Mouse (Mus musculus): ENCODE data around the gene Mettl7a2.

Mettl7a2 gene

DNA sequence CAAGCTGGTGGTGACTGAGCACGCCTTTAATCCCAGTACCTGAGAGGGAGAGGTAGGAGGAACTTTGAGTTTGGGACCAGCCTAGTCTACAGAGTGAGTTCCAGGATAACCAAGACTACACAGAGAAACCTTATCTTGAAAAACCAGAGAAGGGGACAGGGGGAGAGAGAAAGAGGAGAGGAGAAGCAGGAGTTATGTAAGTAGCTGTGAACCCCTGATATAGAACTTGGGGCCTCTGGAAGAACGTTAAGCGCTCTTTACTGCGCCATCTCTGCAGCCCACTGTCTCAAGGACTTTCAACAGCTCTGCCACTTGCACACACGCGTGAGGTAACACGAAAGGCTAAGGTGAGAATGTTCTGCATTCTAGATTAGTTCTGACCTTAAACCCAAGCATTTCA lies 38.6 kb downstream of the Mettl7a2 start:
- in situ Hi-C loops (cut with MboI, MseI): no loop called here

DNA sequence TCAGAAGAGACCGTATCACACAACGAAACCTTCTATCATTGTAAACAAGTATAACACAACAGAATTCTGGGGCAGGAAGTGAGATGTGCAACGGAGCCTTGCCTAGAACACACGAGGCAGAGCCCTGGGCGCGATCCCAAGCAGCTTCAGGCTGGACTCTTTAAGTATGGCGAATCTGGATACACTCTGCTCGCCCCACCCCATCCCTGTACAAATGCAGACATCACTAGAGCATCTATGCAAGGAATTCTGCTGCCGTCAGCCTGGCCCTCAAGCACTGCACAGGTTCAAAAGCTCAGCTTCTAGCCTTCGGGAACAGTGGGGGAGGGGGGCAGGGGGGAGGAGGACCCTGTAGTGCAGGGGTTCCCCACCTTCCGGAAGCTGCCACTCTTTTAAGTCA lies 40.0 kb downstream of the Mettl7a2 start:
- in situ Hi-C loops (cut with MboI, MseI): no loop called here

DNA sequence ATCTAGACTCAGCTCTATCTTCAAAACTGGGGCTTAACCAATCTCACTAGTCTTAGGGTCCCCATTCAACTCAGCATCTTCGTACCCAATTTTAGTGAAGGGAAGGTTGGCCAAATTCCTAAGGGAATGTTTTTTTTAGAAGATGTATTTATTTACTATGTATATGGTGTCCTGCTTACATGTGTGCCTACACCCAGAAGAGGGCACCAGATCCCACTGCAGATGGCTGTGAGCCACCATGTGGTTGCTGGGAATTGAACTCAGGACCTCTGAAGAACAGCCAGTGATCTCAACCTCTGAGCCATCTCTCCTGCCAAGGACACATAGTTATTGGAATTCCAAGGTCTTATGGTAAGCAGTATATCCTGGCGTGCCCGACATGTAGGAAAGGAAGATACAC lies 42.6 kb downstream of the Mettl7a2 start:
- in situ Hi-C loops (cut with MboI, MseI): loop anchor here (5.0 kb wide), 1 partner anchor 43 kb away; the partner anchor contains the start of genes Methig1 and Mettl7a2

DNA sequence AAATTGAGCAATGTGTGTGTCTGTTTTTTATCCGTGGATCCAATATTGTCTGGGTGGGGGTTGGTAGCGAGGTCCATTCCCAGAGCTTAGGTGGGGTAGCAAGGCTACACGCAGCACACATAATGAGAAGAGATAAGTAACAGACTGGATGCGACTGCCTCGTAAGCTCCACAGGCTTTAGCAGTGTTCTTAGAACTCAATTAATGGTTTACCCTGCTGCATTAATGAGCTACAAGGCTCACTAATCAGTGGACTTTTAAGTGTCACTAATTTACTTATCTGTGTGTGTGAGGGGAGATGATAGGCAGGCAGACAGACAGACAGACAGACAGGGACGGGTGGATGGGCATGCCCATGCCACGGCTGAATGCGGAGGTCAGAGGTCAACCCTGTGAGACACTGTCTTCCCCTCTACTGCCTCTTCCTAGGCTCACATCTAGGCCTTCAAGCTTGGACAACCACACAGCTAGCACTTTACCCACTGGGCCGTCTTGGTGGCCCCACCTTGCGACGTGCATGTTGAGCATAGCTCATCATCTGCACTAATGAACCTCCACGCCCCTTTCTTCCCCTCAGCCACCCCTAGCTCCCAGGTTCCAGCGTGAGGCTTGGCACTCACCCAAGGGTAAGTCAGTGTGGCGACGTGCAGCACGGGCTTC lies 47.7 kb downstream of the Mettl7a2 start:
- in situ Hi-C loops (cut with MboI, MseI): no loop called here

DNA sequence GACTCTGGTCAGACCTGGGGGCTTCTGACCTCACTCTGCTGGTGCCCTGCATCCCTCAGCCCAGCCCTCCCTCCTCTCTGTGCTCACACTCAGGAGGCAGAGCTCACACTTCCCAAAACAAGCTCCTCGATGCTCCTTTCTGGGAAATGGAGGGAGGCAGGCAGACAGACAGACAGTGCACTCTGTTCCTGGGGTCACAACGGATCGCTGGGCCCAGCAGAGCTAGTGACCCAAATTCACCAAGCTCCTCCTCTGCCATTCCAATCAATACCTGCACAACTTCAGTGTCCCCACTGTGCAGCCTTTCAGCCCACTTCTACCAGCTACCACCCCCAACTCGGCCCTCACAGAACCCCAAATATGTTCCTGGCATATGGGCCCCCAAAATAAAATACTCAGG lies 48.8 kb downstream of the Mettl7a2 start:
- in situ Hi-C loops (cut with MboI, MseI): no loop called here

DNA sequence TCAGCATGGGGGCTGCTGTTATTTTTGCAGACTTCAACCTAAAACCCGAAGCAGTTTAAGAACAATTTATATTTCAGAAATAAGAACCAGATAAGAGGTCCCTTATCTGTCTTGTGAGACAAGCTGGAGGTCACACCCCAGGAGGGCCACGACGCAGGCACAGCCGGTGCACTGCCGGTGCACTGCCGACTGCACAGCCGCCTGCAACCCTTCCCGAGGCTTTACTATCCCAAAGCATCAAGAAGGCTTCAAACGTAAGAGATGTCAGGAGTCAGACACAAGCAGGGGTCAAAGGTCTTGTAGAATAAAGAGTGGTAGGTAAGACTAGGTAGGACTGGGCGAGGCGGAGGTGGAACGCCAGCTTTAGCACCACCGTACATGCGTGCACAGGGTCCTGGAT lies 49.3 kb downstream of the Mettl7a2 start:
- in situ Hi-C loops (cut with MboI, MseI): no loop called here

DNA sequence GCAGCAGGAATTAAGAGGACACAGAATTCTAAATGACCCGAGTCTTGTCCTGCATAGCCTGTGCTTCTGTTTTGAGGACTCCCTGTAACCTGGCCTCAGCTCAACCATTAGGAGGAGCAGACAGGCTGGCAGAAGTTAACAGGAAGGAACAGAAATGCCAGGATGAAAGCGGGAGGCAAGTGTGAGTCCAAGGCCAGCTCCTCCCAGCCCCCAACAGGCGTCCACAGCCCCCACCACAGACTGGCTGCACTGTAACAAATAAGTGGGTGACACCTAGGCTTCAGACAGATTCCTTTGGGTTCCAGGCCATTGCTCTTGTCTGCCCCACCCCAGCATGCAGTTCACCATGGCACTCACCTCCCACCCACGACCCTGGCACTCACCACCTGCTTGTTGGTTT lies 49.8 kb downstream of the Mettl7a2 start:
- in situ Hi-C loops (cut with MboI, MseI): no loop called here

DNA sequence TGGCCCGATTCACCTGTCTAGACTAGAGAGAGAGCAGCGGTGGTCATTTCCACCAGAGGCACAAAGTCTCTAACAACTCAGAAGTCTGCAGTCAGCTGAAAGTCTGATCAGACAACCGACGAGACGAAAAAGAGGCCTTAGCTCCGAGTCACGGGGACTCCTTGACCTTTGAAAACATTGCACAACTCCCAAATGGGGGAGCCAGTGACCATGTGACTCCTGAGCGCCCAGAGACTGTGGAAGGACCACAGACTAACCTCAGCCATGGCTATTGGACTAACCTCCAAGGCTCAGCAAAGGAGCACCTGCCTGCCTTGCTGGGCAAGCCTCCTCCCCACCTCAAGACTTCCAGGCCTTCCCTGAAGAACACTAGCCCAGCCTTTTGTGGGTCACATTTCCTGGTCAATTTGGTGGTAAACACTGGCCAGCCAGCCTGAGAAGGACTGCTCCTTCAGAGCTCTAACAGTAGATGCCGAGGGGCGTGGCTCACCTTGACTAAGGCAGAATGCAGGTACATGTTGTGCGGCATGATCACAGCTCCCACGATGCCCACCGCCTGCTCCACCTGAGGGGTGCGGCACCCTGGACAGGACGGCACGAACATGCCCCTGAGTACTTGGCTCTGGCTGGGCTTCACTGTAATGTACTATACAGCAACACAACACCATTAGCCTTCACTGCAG lies 50.5 kb downstream of the Mettl7a2 start:
- in situ Hi-C loops (cut with MboI, MseI): no loop called here

DNA sequence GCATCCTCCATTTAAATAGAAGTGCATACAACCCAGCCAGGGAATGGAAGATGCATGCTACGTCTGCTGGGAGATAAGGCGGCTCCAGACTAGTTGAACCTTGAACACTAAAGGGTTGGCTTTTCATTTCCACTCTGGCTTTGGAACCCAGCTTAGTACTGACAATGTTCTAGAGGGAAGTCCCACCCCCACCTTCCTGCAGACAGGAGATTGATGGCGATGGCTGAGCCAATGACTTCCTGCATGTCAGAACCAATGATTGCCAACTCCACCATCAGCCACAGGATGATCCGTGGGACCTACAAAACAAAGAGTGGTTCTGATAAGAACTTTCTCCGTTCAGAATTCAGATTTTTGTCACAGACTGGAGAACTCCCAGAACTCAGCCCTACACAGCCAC lies 53.1 kb downstream of the Mettl7a2 start:
- in situ Hi-C loops (cut with MboI, MseI): no loop called here

DNA sequence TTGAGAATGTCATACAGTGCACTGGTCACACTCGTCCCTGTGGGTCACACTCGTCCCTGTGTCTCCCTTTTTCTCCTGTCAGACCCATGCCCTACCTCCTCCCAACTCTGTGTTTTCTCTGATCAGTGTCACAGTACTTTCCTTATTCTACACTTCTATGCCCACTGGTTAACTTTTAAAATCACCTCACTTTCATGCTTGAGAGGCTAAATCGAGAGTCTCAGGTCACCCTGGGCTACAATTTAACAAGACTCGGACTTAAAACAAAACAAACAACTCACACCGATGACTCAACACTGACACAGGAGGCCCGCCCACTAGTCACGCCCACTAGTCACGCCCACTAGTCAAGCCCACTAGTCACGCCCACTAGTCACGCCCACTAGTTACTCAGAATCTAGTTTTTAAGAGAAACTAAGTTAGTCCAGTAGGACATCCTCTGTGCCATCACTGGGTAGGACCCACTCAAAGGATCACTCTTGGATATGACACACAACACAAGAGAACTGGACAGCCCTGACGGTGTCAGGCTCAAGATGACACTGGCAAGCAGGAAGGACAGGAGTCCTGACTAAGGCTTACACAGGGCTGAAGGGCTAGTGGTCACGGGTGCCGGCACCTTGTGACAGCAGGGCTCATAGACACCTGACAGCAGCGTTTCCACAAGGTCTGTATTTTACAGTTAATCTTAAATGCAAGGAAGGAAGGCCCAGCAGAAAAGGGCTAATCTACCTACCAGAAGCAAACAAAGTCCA lies 58.1 kb downstream of the Mettl7a2 start:
- in situ Hi-C loops (cut with MboI, MseI): loop anchor here (10.0 kb wide), 1 partner anchor 1066 kb away; no protein-coding TSS in a partner anchor
